Mouse (Mus musculus): ENCODE measurements at regions not wholly inside any gene's neighbourhood (a gene's known extent, or its start where the extent isn't known, plus 50 kb on each side); places are given as distances from the start of the nearest gene placed in this dataset.

- peak; percentile 67 for TF ChIP-seq CTCF (IDR thresholded peaks at IDR 0.05; ENCODE audit: low read depth)
- ATAC-seq = peak; percentile 88
- 48% methylated on average over 13 of the region's 13 CpGs for WGBS
Measured at GRCm38 (mm10) chr11:19670853-19671530, 253.2 kb upstream of the Spred2 start.

GRCm38 (mm10) chr11:19673012-19673411 lies 251.2 kb upstream of the Spred2 start:
- no peak overlapping the region for H3K4me2 ChIP-seq (ENCODE audit: low read depth)
- H3K36me3 ChIP-seq (ENCODE audit: insufficient read depth) = no peaks in the 10 kb centered on the region
- no peaks in the 10 kb centered on the region for H3K9me3 ChIP-seq (ENCODE audit: low read length)
- 67% methylated on average over 1 of the region's 1 CpGs for WGBS
- no peak overlapping the region for H3K4me3 ChIP-seq (ENCODE audit: low read depth, low read length)
- DNase-seq (no peak), ATAC-seq (no peak)
- TF ChIP-seq CTCF (IDR thresholded peaks at IDR 0.05; ENCODE audit: low read depth) = no peak
- no peak overlapping the region for H3K9ac ChIP-seq
- no peak overlapping the region for H3K27ac ChIP-seq (ENCODE audit: low read depth, low read length)
- H3K4me1 ChIP-seq (ENCODE audit: insufficient read depth) = peaks cover 3% of the 10 kb centered on the region; the same call in 1 of the 2 replicates
- no peaks in the 10 kb centered on the region for H3K27me3 ChIP-seq (ENCODE audit: insufficient read depth, low read length)

More at GRCm38 (mm10) chr11:19670853-19671530, 253.2 kb upstream of the Spred2 start:
- Histone ChIP-seq H3K27ac (ENCODE audit: low read depth, low read length) (no peak overlapping the region), H3K9me3 (ENCODE audit: low read length) (no peaks in the 10 kb centered on the region), H3K4me1 (ENCODE audit: insufficient read depth) (peaks cover 1% of the 10 kb centered on the region; the same call in 1 of the 2 replicates), H3K9ac (no peak overlapping the region), H3K27me3 (ENCODE audit: insufficient read depth, low read length) (no peaks in the 10 kb centered on the region), H3K4me3 (ENCODE audit: low read depth, low read length) (no peak overlapping the region), H3K36me3 (ENCODE audit: insufficient read depth) (no peaks in the 10 kb centered on the region), H3K4me2 (ENCODE audit: low read depth) (no peak overlapping the region)
- peak; percentile 70 for DNase-seq

- no peak for TF ChIP-seq CTCF (IDR thresholded peaks at IDR 0.05; ENCODE audit: low read depth)
- WGBS = 63% methylated on average over 1 of the region's 1 CpGs
- no peak overlapping the region for H3K4me3 ChIP-seq (ENCODE audit: low read depth, low read length)
- ATAC-seq (peak; percentile 77), DNase-seq (peak; percentile 72)
- no peak overlapping the region; the same call in 1 of the 2 replicates for H3K27ac ChIP-seq (ENCODE audit: low read depth, low read length)
- no peak overlapping the region for H3K4me2 ChIP-seq (ENCODE audit: low read depth)
- H3K4me1 ChIP-seq (ENCODE audit: insufficient read depth) = peaks cover 3% of the 10 kb centered on the region; the same call in 1 of the 2 replicates
- H3K27me3 ChIP-seq (ENCODE audit: insufficient read depth, low read length) = no peaks in the 10 kb centered on the region
- no peaks in the 10 kb centered on the region for H3K36me3 ChIP-seq (ENCODE audit: insufficient read depth)
- no peaks in the 10 kb centered on the region for H3K9me3 ChIP-seq (ENCODE audit: low read length)
- no peak overlapping the region for H3K9ac ChIP-seq
Measured at GRCm38 (mm10) chr11:19676514-19676913, 247.7 kb upstream of the Spred2 start.

GRCm38 (mm10) chr11:19679041-19679440 lies 245.1 kb upstream of the Spred2 start:
- DNase-seq (no peak), ATAC-seq (no peak; the same call in 1 of the 2 replicates)
- Histone ChIP-seq H3K27ac (ENCODE audit: low read depth, low read length) (no peak overlapping the region), H3K36me3 (ENCODE audit: insufficient read depth) (no peaks in the 10 kb centered on the region), H3K4me2 (ENCODE audit: low read depth) (no peak overlapping the region), H3K4me3 (ENCODE audit: low read depth, low read length) (no peak overlapping the region), H3K9ac (no peak overlapping the region), H3K9me3 (ENCODE audit: low read length) (no peaks in the 10 kb centered on the region), H3K27me3 (ENCODE audit: insufficient read depth, low read length) (no peaks in the 10 kb centered on the region), H3K4me1 (ENCODE audit: insufficient read depth) (peaks cover 3% of the 10 kb centered on the region; the same call in 1 of the 2 replicates)
- no peak for TF ChIP-seq CTCF (IDR thresholded peaks at IDR 0.05; ENCODE audit: low read depth)
- WGBS = 20% methylated on average over 2 of the region's 2 CpGs

- Histone ChIP-seq H3K36me3 (ENCODE audit: insufficient read depth) (no peaks in the 10 kb centered on the region), H3K27me3 (ENCODE audit: insufficient read depth, low read length) (no peaks in the 10 kb centered on the region), H3K4me1 (ENCODE audit: insufficient read depth) (peaks cover 3% of the 10 kb centered on the region; the same call in 1 of the 2 replicates), H3K27ac (ENCODE audit: low read depth, low read length) (no peak overlapping the region), H3K4me2 (ENCODE audit: low read depth) (no peak overlapping the region), H3K9ac (no peak overlapping the region), H3K9me3 (ENCODE audit: low read length) (no peaks in the 10 kb centered on the region), H3K4me3 (ENCODE audit: low read depth, low read length) (no peak overlapping the region)
- ATAC-seq (no peak), DNase-seq (peak; percentile 14)
- no peak for TF ChIP-seq CTCF (IDR thresholded peaks at IDR 0.05; ENCODE audit: low read depth)
- 20% methylated on average over 5 of the region's 5 CpGs for WGBS
Measured at GRCm38 (mm10) chr11:19679669-19680068, 244.5 kb upstream of the Spred2 start.

- no peak; the same call in 1 of the 2 replicates for ATAC-seq
- 57% methylated on average over 3 of the region's 3 CpGs for WGBS
Measured at GRCm38 (mm10) chr11:19701198-19701597, 223.0 kb upstream of the Spred2 start.

GRCm38 (mm10) chr11:19708821-19709220 lies 215.4 kb upstream of the Spred2 start:
- Histone ChIP-seq H3K27me3 (ENCODE audit: insufficient read depth, low read length) (no peaks in the 10 kb centered on the region), H3K27ac (ENCODE audit: low read depth, low read length) (no peak overlapping the region), H3K9ac (no peak overlapping the region), H3K9me3 (ENCODE audit: low read length) (no peaks in the 10 kb centered on the region), H3K36me3 (ENCODE audit: insufficient read depth) (no peaks in the 10 kb centered on the region), H3K4me1 (ENCODE audit: insufficient read depth) (no peaks in the 10 kb centered on the region), H3K4me2 (ENCODE audit: low read depth) (no peak overlapping the region), H3K4me3 (ENCODE audit: low read depth, low read length) (no peak overlapping the region)
- ATAC-seq (no peak), DNase-seq (no peak)
- TF ChIP-seq CTCF (IDR thresholded peaks at IDR 0.05; ENCODE audit: low read depth) = no peak
- 96% methylated on average over 6 of the region's 6 CpGs for WGBS

More at GRCm38 (mm10) chr11:19701198-19701597, 223.0 kb upstream of the Spred2 start:
- Histone ChIP-seq H3K27ac (ENCODE audit: low read depth, low read length) (no peak overlapping the region), H3K27me3 (ENCODE audit: insufficient read depth, low read length) (no peaks in the 10 kb centered on the region), H3K9ac (no peak overlapping the region), H3K4me3 (ENCODE audit: low read depth, low read length) (no peak overlapping the region), H3K9me3 (ENCODE audit: low read length) (no peaks in the 10 kb centered on the region), H3K36me3 (ENCODE audit: insufficient read depth) (no peaks in the 10 kb centered on the region), H3K4me2 (ENCODE audit: low read depth) (no peak overlapping the region), H3K4me1 (ENCODE audit: insufficient read depth) (no peaks in the 10 kb centered on the region)
- no peak for TF ChIP-seq CTCF (IDR thresholded peaks at IDR 0.05; ENCODE audit: low read depth)
- DNase-seq = no peak
